Mouse (Mus musculus): ENCODE results near the gene Pdyn.

GRCm38 (mm10) chr2:129652616-129653015 lies 47.0 kb downstream of the Pdyn start:
- no peak for TF ChIP-seq CTCF (IDR thresholded peaks at IDR 0.05; ENCODE audit: insufficient read depth, low read depth, low read length)
- TF ChIP-seq POLR2A (IDR thresholded peaks at IDR 0.05; ENCODE audit: insufficient read depth, low read depth, low read length): no peak
